Mouse (Mus musculus) heart, adult 2 months (tissue): ENCODE results near the gene Smarca2. TPM values are rescaled to one million over a fixed set of nuclear protein-coding genes. Genes with fewer than 3 reads are reported as not detected.

ENCODE experiments used
- DNase-seq, 2 experiments: peaks; one replicate each; pipeline ENCODE4 v3.0.0; 2021
- H3K27ac ChIP-seq: fragments of 200-600 bp; 2 replicates; pipeline ENCODE4 v1.8.1; 2022
- H3K27me3 ChIP-seq: fragments of 200-500 bp; 2 replicates; pipeline ENCODE4 v1.6.1; 2012; ENCODE audit warnings: mild to moderate bottlenecking, low read length, inconsistent platforms, mixed read lengths; ENCODE audit not compliant: control insufficient read depth, insufficient read depth
- H3K36me3 ChIP-seq: fragments of 200-500 bp; 2 replicates; pipeline ENCODE4 v1.6.1; 2012; ENCODE audit warnings: low read length, inconsistent platforms; ENCODE audit not compliant: control insufficient read depth, insufficient read depth
- H3K4me1 ChIP-seq: fragments of 200-500 bp; 2 replicates; pipeline ENCODE4 v1.6.1; 2011; ENCODE audit warnings: low read length; ENCODE audit not compliant: control insufficient read depth, insufficient read depth
- H3K4me3 ChIP-seq: fragments of 200-600 bp; 2 replicates; pipeline ENCODE4 v1.8.1; 2022
- H3K79me2 ChIP-seq: fragments of 200-500 bp; replicated peaks from 2 replicates; pipeline ENCODE4 v1.6.1; 2012; ENCODE audit warnings: mild to moderate bottlenecking, inconsistent platforms, low read length, moderate library complexity, mixed read lengths; ENCODE audit not compliant: control insufficient read depth, insufficient read depth
- H3K9ac ChIP-seq: fragments of 200-500 bp; 2 replicates; pipeline ENCODE4 v1.6.1; 2012; ENCODE audit warnings: low read depth, mild to moderate bottlenecking, control low read depth, inconsistent platforms, low read length, mixed read lengths
- CTCF ChIP-seq: fragments of 200-600 bp; IDR thresholded peaks from 2 replicates; pipeline ENCODE4 v1.8.1; 2022; ENCODE audit warnings: antibody characterized with exemption, mild to moderate bottlenecking, moderate library complexity
- EP300 ChIP-seq: fragments of 200-500 bp; IDR thresholded peaks from 2 replicates; pipeline ENCODE4 v1.6.1; 2011; ENCODE audit warnings: low read depth, low read length, control low read depth; ENCODE audit not compliant: insufficient read depth
- POLR2A ChIP-seq: fragments of 200-500 bp; IDR thresholded peaks from 2 replicates; pipeline ENCODE4 v1.6.1; 2011; ENCODE audit warnings: mild to moderate bottlenecking, low read depth, low read length, control low read depth; ENCODE audit not compliant: insufficient read depth
- WGBS: fragments of 180-500 bp; shearing (Covaris S2); methylation state at CpG from one replicate; pipeline ENCODE4 v1.1.7; 2018; 5-methylcytosine and 5-hydroxymethylcytosine counted together
- intact Hi-C: fragments of 180-260 bp; cut with DNase I; formaldehyde crosslinking; loops from one replicate; pipeline ENCODE4 v1.15.1; 2025
- polyA plus RNA-seq: library from polyadenylated mRNA; depleted of rRNA; stranded (reverse); fragments of >200 nt; gene quantifications from 2 replicates; pipeline ENCODE4 v1.2.3, GENCODE M21; 2012
- total RNA-seq, 2 experiments: library from RNA; stranded (reverse); gene quantifications; 2 replicates each; pipeline ENCODE4 v1.2.3; 2021

Gene Smarca2
- total and polyA plus RNA-seq, 3 experiments = 24.3 to 72.1 (median 65.7) TPM

DNA sequence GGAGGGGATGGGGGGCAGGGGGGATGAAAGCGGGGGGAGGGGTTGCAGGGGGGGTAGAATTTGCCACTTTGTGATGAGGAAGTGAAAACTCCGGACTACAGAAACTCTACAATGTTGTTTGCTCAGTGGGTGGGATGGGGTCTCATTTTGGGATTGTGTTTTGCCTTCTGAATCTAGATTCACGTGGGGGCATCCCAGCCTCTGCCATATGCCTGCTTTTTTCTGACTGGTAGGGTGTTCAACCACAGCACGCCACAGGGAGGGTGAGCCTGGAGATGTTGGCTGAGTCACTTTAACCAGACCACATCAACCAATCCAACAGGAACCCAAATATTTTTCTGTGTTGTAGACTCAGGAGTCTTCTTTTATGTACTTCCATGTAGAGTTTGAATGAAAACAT is 77.3 kb downstream of the Smarca2 start:
- no peak for DNase-seq
- no peak for TF ChIP-seq CTCF
- TF ChIP-seq POLR2A = no peak
- no peak for TF ChIP-seq EP300
- Histone ChIP-seq H3K27ac (no peak overlapping the region), H3K27me3 (no peaks in the 10 kb centered on the region; the same call in 1 of the 2 replicates), H3K4me1 (no peaks in the 10 kb centered on the region), H3K9ac (no peak overlapping the region), H3K36me3 (no peaks in the 10 kb centered on the region; the same call in 1 of the 2 replicates), H3K79me2 (no peaks in the 10 kb centered on the region), H3K4me3 (no peak overlapping the region)
- intact Hi-C loops = no loop called here
- 92% methylated on average over 4 of the region's 4 CpGs for WGBS

DNA sequence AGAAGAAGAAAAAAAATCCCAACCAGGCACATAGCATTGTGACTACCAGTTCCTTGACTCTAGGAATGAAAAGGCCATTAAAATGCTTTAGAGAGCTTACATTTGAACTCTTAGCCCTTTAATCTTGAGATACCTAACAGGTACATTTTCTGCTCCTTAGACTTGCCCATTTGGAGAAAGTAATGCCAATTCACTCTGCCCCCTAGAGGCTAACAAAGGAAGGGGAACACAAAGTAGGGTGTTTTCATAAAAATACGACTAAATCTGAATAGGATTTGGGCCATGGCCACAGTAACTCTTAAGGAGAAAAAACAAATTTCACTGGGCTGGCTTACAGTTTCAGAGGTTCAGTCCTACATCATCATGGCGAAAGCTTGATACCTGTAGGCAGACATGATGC is 77.9 kb downstream of the Smarca2 start:
- H3K9ac ChIP-seq = no peak overlapping the region

GRCm38 (mm10) chr19:26683731-26684130 is 78.9 kb downstream of the Smarca2 start:
- Histone ChIP-seq H3K4me1 (no peaks in the 10 kb centered on the region), H3K36me3 (no peaks in the 10 kb centered on the region; the same call in 1 of the 2 replicates), H3K4me3 (no peak overlapping the region), H3K9ac (no peak overlapping the region), H3K27me3 (no peaks in the 10 kb centered on the region), H3K79me2 (no peaks in the 10 kb centered on the region), H3K27ac (no peak overlapping the region)
- DNase-seq = no peak
- TF ChIP-seq CTCF (no peak), POLR2A (no peak), EP300 (no peak)
- intact Hi-C loops = no loop called here
- 84% methylated on average over 8 of the region's 8 CpGs for WGBS

More for the DNA sequence above, 77.9 kb downstream of the Smarca2 start:
- no peak for DNase-seq
- WGBS = 82% methylated on average over 2 of the region's 2 CpGs
- TF ChIP-seq POLR2A (no peak), CTCF (peak; percentile 70)
- no peaks in the 10 kb centered on the region for H3K4me1 ChIP-seq
- no peak overlapping the region for H3K4me3 ChIP-seq
- H3K36me3 ChIP-seq = no peaks in the 10 kb centered on the region; the same call in 1 of the 2 replicates
- intact Hi-C loops = no loop called here
- H3K27me3 ChIP-seq = no peaks in the 10 kb centered on the region; the same call in 1 of the 2 replicates
- no peaks in the 10 kb centered on the region for H3K79me2 ChIP-seq
- H3K27ac ChIP-seq = no peak overlapping the region

DNA sequence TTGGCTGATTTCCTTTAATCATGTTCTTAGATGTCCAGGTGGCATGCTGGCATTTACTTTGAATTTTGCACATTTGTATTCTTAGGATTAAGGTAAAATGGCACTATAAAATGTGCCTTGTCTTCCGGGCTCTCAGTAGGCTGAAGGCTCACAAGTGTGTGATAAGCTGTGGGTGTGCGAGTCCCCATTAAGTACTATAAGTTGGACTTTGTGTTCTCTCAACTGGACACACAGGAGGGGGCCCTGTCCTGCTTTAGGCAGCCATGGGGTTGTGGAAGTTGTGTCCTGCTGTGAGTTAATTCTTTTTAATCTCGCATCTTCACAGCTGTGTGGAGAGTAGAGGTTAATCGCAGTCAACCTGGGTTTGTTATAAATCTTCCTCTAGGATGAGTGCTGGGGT is 85.7 kb downstream of the Smarca2 start:
- H3K4me3 ChIP-seq = no peak overlapping the region
- TF ChIP-seq EP300 (no peak), CTCF (no peak), POLR2A (no peak)
- intact Hi-C loops = no loop called here
- WGBS = 84% methylated on average over 4 of the region's 4 CpGs
- H3K79me2 ChIP-seq = no peaks in the 10 kb centered on the region
- no peaks in the 10 kb centered on the region for H3K27me3 ChIP-seq
- no peak for DNase-seq
- no peak overlapping the region for H3K9ac ChIP-seq
- no peak overlapping the region for H3K27ac ChIP-seq
- peaks cover 2% of the 10 kb centered on the region; the same call in 1 of the 2 replicates for H3K36me3 ChIP-seq
- H3K4me1 ChIP-seq = no peaks in the 10 kb centered on the region

DNA sequence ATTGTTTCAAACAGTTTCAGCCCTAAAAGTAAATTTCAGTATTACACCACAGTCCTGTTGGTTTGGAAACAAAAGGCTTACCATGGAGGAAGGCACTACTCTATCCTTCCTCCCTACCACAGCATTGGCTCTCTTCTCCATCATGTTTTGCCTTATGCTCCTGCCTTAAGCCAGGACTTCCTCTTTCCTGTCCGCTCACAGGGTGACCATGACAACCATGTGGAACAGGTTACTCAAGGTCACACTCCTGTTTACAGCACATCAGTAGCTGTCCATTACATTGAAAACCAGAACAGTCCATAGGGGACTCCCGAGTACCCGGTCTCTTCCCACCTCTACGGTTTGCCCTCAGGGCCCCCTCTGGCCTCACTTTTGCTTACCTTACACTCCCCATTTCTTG is 92.3 kb downstream of the Smarca2 start:
- 55% methylated on average over 4 of the region's 4 CpGs for WGBS
- Histone ChIP-seq H3K27me3 (no peaks in the 10 kb centered on the region), H3K9ac (no peak overlapping the region), H3K27ac (no peak overlapping the region), H3K36me3 (peaks cover 4% of the 10 kb centered on the region; the same call in 1 of the 2 replicates), H3K4me3 (no peak overlapping the region), H3K79me2 (no peaks in the 10 kb centered on the region), H3K4me1 (no peaks in the 10 kb centered on the region)
- intact Hi-C loops = no loop called here
- DNase-seq = no peak
- TF ChIP-seq CTCF (no peak), POLR2A (no peak), EP300 (no peak)

DNA sequence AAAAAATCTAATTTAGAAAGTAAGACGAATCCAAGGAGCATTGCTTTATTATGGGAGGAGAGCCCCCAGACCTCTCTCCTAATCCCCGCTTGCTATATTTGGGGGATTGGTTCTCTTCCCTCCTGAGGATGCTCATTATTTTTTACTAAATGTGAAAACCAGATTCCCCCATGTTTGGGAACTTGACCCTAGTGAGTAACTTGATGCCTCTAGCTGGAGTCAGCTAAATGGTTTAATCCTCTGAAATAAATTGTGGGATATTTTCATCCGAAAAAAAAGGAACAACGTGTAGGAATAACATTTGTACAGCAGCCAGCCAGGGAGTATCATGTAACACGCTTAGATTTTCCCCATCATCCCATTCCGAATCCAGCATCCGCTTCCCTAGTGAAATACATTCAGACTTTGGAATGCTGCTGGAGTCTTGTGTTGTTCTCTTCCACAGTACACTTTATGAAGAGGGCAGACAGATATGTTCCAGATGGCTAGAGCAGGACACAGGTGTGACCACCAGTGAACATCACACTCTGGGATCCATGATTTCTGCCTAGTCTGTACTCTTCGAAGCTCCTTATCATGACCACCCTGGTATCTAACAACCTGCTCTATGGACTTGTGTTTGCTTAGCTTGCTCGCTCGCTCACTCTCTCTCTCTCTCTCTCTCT is 99.8 kb downstream of the Smarca2 start:
- intact Hi-C loops = no loop called here

More for the DNA sequence above, 99.8 kb downstream of the Smarca2 start:
- no peaks in the 10 kb centered on the region for H3K4me1 ChIP-seq
- no peaks in the 10 kb centered on the region; the same call in 1 of the 2 replicates for H3K36me3 ChIP-seq
- WGBS = 89% methylated on average over 10 of the region's 10 CpGs
- DNase-seq = no peak
- H3K4me3 ChIP-seq = no peak overlapping the region
- no peak overlapping the region for H3K9ac ChIP-seq
- TF ChIP-seq CTCF = no peak
- no peak for TF ChIP-seq POLR2A
- no peak for TF ChIP-seq EP300
- H3K27ac ChIP-seq = no peak overlapping the region
- H3K27me3 ChIP-seq = no peaks in the 10 kb centered on the region
- no peaks in the 10 kb centered on the region for H3K79me2 ChIP-seq
